Mouse (Mus musculus): ENCODE measurements around the gene Fzr1. TPM values are rescaled to one million over a fixed set of nuclear protein-coding genes. Genes with fewer than 3 reads are reported as not detected.
A peak's percentile ranks its signal among the peaks of the same experiment; 100 is the strongest.

Gene Fzr1
- total and polyA plus RNA-seq, 3 experiments: 20.7 to 115 TPM; not detected in 1

DNA sequence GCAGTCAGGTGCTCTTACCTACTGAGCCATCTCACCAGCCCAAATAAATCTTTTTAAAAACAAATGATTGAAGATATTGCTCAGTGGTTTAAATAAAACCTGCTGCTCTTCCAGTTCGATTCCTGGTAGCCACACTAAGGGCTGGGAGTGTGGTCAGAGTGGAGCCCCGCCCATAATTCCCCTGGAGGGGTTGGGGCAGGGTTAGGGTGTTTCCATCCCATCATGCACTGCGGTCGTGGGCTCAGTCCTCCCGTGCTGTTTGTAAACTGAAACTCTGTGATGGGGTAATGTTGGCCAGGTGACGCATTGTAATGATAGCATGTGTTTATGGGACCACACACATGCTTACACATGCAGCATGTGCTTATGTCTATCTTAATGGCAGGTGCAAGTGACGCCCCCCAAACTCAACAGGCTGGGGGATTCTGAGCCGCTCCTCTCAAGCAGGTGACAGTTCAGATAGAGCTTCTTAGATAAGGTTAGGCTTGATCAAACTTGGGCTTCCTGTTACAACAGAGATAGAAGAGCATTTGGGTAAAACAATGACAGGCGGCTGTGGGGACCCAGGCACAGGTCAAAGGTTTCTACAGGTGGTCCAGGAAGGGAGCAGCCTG, 26.5 kb downstream of the Fzr1 start (continued):
- no peak for TF ChIP-seq ZC3H11A (IDR thresholded peaks at IDR 0.05; ENCODE audit: low read depth, low read length)
- TF ChIP-seq MAZ (IDR thresholded peaks at IDR 0.05; ENCODE audit: low read depth, low read length): peak; percentile 85
- TF ChIP-seq MAX (IDR thresholded peaks at IDR 0.05; ENCODE audit: low read length): peak; percentile 93
- peak; percentile 86 for TF ChIP-seq GATA1 (IDR thresholded peaks at IDR 0.05; ENCODE audit: low read depth, low read length)

DNA sequence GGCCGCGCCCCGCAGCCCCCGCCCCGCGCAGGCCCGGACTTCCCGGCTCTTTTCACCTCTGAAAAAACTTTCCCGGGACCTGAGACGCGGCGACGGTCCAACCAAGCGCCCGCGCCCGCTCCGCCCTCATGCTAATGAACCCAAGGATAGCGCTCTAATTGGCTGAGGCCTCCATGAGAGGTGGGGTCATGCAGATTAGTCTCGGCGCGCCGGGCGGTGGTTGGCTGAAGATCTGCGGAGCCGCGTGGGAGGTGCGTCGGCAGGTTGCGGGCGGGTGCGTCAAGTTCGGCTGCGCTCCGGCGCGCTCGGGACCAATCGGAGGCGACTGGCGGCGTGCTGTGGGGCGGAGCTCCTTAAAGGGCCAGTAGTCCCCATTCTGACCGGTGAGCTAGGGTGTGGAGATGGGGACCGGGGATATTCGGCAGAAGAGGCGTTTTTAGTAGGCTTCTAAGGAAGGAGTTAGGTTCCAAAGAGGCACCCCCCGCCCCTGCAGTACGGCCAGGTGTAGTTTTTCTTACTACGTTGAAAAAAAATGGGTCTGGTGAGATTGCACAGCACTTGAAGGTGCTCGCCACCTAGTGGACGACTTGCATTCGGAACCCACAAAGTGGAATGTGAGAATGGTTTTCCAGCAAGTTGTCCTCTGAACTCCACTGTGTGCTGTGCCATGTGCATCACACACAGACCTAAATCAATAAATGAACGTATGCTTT, 27.8 kb downstream of the Fzr1 start, which contains the start of gene Hmg20b:
Gene Hmg20b, minus strand, starts transcription at position 130 of the 713 bp plus-strand sequence.
- peaks cover 8 to 13% of the 10 kb centered on the region in 2 experiments; a peak in 3 of 4 replicates for H3K4me1 ChIP-seq (ENCODE audit: control insufficient read depth in 1 of 2, insufficient read depth in 2 of 2, low read length in 2 of 2)
- peaks cover 0 to 14% of the 10 kb centered on the region in 2 experiments; a peak in 2 of 4 replicates for H3K36me3 ChIP-seq (ENCODE audit: control insufficient read depth in 1 of 2, insufficient read depth in 2 of 2, low read length in 2 of 2)
- H3K9ac ChIP-seq (ENCODE audit: control insufficient read depth, low read depth, low read length, poor library complexity, severe bottlenecking): peak within 1 kb of the TSS; percentile 84
- DNase-seq (ENCODE audit: low read depth, low spot score): peak; percentile 100
- no peaks in the 10 kb centered on the region for H3K9me3 ChIP-seq (replicated peaks; ENCODE audit: insufficient read depth, low read length)
- H3K27ac ChIP-seq (ENCODE audit: control insufficient read depth, low read depth, low read length): peak within 1 kb of the TSS; percentile 86
- peaks cover 4% of the 10 kb centered on the region; the same call in 1 of the 2 replicates for H3K79me2 ChIP-seq (ENCODE audit: control insufficient read depth, insufficient read depth, low read length, poor library complexity)
- H3K27me3 ChIP-seq (ENCODE audit: control insufficient read depth in 1 of 2, insufficient read depth in 2 of 2, low read length in 2 of 2): no peaks in the 10 kb centered on the region
- peak within 1 kb of the TSS; percentile 81 to 94 for H3K4me3 ChIP-seq (ENCODE audit: control insufficient read depth in 1 of 2, insufficient read depth in 1 of 2, low read depth in 2 of 2, low read length in 2 of 2)
- TF ChIP-seq MAZ (IDR thresholded peaks at IDR 0.05; ENCODE audit: low read depth, low read length) (peak; percentile 63), RCOR1 (IDR thresholded peaks at IDR 0.05; ENCODE audit: low read depth, low read length) (no peak), CTCF (IDR thresholded peaks at IDR 0.05 in 2 of 3, conservative IDR thresholded peaks at IDR 0.05 in 1 of 3; ENCODE audit: control insufficient read depth in 1 of 3, insufficient read depth in 1 of 3, low read depth in 2 of 3, low read length in 3 of 3, poor library complexity in 1 of 3, severe bottlenecking in 1 of 3) (peak; percentile 71 to 81 (median 79)), MEF2A (IDR thresholded peaks at IDR 0.05; ENCODE audit: extremely low read depth, insufficient replicate concordance, low read depth, low read length, poor library complexity, severe bottlenecking) (no peak), TCF12 (IDR thresholded peaks at IDR 0.05; ENCODE audit: low read depth, low read length) (0 out of 2 replicates have a peak, but pooled peaks have one; percentile 4), UBTF (IDR thresholded peaks at IDR 0.05; ENCODE audit: borderline replicate concordance, insufficient read depth, low read depth, low read length) (no peak), MXI1 (IDR thresholded peaks at IDR 0.05; ENCODE audit: low read depth, low read length) (peak; percentile 61; the same call in 1 of the 2 replicates), BHLHE40 (IDR thresholded peaks at IDR 0.05; ENCODE audit: borderline replicate concordance, low read depth, low read length) (no peak; the same call in 1 of the 2 replicates), GATA1 (IDR thresholded peaks at IDR 0.05; ENCODE audit: low read depth, low read length) (no peak), POLR2A (IDR thresholded peaks at IDR 0.05; ENCODE audit: control insufficient read depth in 1 of 2, insufficient read depth in 1 of 2, low read depth in 1 of 2, low read length in 2 of 2, poor library complexity in 1 of 2) (peak; percentile 31 to 49; a peak in 2 of 4 replicates), CHD1 (IDR thresholded peaks at IDR 0.05; ENCODE audit: low read depth, low read length) (no peak), NELFE (IDR thresholded peaks at IDR 0.05; ENCODE audit: low read depth, low read length) (peak; percentile 60), EP300 (IDR thresholded peaks at IDR 0.05; ENCODE audit: low read depth in 1 of 2, low read length in 2 of 2) (0 out of 4 replicates have a peak, but pooled peaks of 1 of the 2 experiments have one; percentile 3), RAD21 (IDR thresholded peaks at IDR 0.05; ENCODE audit: low read depth, low read length) (peak; percentile 35), TAL1 (IDR thresholded peaks at IDR 0.05; ENCODE audit: low read length) (no peak), MAFK (IDR thresholded peaks at IDR 0.05; ENCODE audit: borderline replicate concordance, low read depth, low read length) (no peak), ELF1 (IDR thresholded peaks at IDR 0.05; ENCODE audit: low read depth, low read length) (peak; percentile 62), HCFC1 (IDR thresholded peaks at IDR 0.05; ENCODE audit: low read depth, low read length) (peak; percentile 90), TBP (IDR thresholded peaks at IDR 0.05; ENCODE audit: low read depth, low read length) (peak; percentile 79; the same call in 1 of the 2 replicates), ZMIZ1 (IDR thresholded peaks at IDR 0.05; ENCODE audit: low read depth, low read length) (0 out of 2 replicates have a peak, but pooled peaks have one; percentile 13), ZC3H11A (IDR thresholded peaks at IDR 0.05; ENCODE audit: low read depth, low read length) (0 out of 2 replicates have a peak, but pooled peaks have one; percentile 10), POLR2AphosphoS2 (IDR thresholded peaks at IDR 0.05; ENCODE audit: low read length) (peak; percentile 54; the same call in 1 of the 2 replicates), NRF1 (IDR thresholded peaks at IDR 0.05; ENCODE audit: insufficient read depth, low read depth, low read length, poor library complexity, severe bottlenecking) (peak; percentile 66), CHD2 (IDR thresholded peaks at IDR 0.05; ENCODE audit: low read length) (peak; percentile 26), GABPA (IDR thresholded peaks at IDR 0.05; ENCODE audit: low read depth, low read length) (no peak), SIN3A (IDR thresholded peaks at IDR 0.05; ENCODE audit: low read length) (peak; percentile 60), USF1 (IDR thresholded peaks at IDR 0.05; ENCODE audit: low read depth, low read length) (peak; percentile 47), MYC (IDR thresholded peaks at IDR 0.05; ENCODE audit: low read depth, low read length) (peak; percentile 86), SMC3 (IDR thresholded peaks at IDR 0.05; ENCODE audit: low read depth, low read length) (peak; percentile 55), USF2 (IDR thresholded peaks at IDR 0.05; ENCODE audit: borderline replicate concordance in 1 of 2, insufficient read depth in 1 of 2, low read depth in 1 of 2, low read length in 2 of 2) (no peak)

Measured in MEL (cell line).